Mouse (Mus musculus) ovary, postnatal 14 days (tissue): ENCODE results near the gene Cul1.
"Not testable (repeated sequence)": the region's sequence is repeated elsewhere in the genome, so short reads cannot be mapped to it uniquely, and the experiment has no call there.

Experiments
- DNase-seq: peaks from one replicate; pipeline ENCODE4 v3.0.0; 2022; ENCODE audit warnings: low spot score

Gene Cul1

GRCm38 (mm10) chr6:47453098-47453497, at the start of gene Cul1:
TSS of gene Cul1 (plus strand) at chr6:47453398.
- DNase-seq: no peak

GRCm38 (mm10) chr6:47404419-47405382, 48.5 kb upstream of the Cul1 start:
- DNase-seq: no peak

- DNase-seq: no peak
These were observed 40.2 kb upstream of the Cul1 start for GRCm38 (mm10) chr6:47412886-47413606.

GRCm38 (mm10) chr6:47413656-47414055, 39.5 kb upstream of the Cul1 start:
- no peak for DNase-seq

GRCm38 (mm10) chr6:47418691-47419090, 34.5 kb upstream of the Cul1 start:
- no peak for DNase-seq

- DNase-seq: no peak
These were observed 33.0 kb upstream of the Cul1 start for GRCm38 (mm10) chr6:47420156-47420555.

- DNase-seq: no peak
These were observed 32.0 kb upstream of the Cul1 start for GRCm38 (mm10) chr6:47421221-47421620.

GRCm38 (mm10) chr6:47426136-47426535, 27.1 kb upstream of the Cul1 start:
- no peak for DNase-seq

- not testable (repeated sequence) for DNase-seq
These were observed 26.6 kb upstream of the Cul1 start for GRCm38 (mm10) chr6:47426556-47426955.

- not testable (repeated sequence) for DNase-seq
These were observed 20.4 kb upstream of the Cul1 start for GRCm38 (mm10) chr6:47432795-47433194.

GRCm38 (mm10) chr6:47440080-47440479, 13.1 kb upstream of the Cul1 start:
- DNase-seq: no peak

- DNase-seq: no peak
These were observed 5.5 kb upstream of the Cul1 start for GRCm38 (mm10) chr6:47447658-47448057.

GRCm38 (mm10) chr6:47453522-47454130, 428 bp downstream of the Cul1 start:
- peak; percentile 44 for DNase-seq

GRCm38 (mm10) chr6:47454131-47454574, 955 bp downstream of the Cul1 start:
- DNase-seq: peak; percentile 73

GRCm38 (mm10) chr6:47454575-47455571, 1.7 kb downstream of the Cul1 start:
- DNase-seq: peak; percentile 63

- DNase-seq: no peak
These were observed 2.6 kb downstream of the Cul1 start for GRCm38 (mm10) chr6:47455843-47456242.

- no peak for DNase-seq
These were observed 3.7 kb downstream of the Cul1 start for GRCm38 (mm10) chr6:47456853-47457252.

GRCm38 (mm10) chr6:47465400-47465799, 12.2 kb downstream of the Cul1 start:
- DNase-seq: no peak

GRCm38 (mm10) chr6:47466488-47466887, 13.3 kb downstream of the Cul1 start:
- DNase-seq: no peak

- DNase-seq: no peak
These were observed 13.9 kb downstream of the Cul1 start for GRCm38 (mm10) chr6:47467058-47467457.

GRCm38 (mm10) chr6:47469760-47470159, 16.6 kb downstream of the Cul1 start:
- no peak for DNase-seq
